Mouse (Mus musculus): ENCODE results near the gene Rasgef1a.

DNA sequence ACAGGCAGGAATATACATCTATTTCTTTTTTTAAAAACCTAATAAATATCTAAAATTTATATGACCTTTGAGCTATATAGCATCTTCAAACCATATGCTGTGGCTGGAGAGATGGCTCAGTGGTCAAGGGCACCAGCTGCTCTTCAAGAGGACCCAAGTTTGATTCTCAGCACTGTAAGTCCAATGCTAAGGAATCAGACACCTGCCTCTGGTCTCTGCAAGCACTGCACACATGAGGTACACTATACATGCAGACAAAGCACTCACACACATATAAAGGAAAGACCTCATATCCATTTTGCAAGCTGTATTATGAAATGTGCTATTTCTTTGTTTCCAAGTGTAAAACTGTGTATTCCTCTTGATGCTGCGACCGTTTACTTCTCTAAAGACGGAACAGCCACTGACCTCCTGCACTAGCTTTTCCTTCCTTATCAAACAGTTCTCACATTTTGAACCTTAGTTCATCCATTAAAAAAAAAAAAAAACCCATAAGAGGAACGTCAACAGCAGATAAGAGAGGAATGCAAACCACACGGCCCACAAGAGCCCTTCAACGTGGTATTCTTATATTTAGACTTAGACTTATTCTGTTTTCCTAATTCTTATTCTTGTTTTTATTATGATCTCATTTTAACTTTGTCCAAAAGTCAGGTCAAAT, 116.7 kb downstream of the Rasgef1a start:
- TF ChIP-seq CTCF (IDR thresholded peaks at IDR 0.05; ENCODE audit: low read depth, low read length): no peak
- TF ChIP-seq POLR2A (IDR thresholded peaks at IDR 0.05; ENCODE audit: insufficient read depth, low read length): no peak
- TF ChIP-seq EP300 (IDR thresholded peaks at IDR 0.05; ENCODE audit: insufficient read depth, low read depth, low read length): no peak

Measured in ES-Bruce4 (cell line).